In genomic region chr17:83512130-83512529, GRCm38 (mm10) we compare ENCODE assay signal across 15 mouse cellular contexts. TPM values are rescaled to one million over a fixed set of nuclear protein-coding genes. Genes with fewer than 3 reads are reported as not detected.
A peak's percentile ranks its signal among the peaks of the same experiment; 100 is the strongest.
DNase-seq lines count a peak whose midpoint lies in the region; ATAC-seq lines count a peak whose summit lies in the region.
"Had no signal": no experiment of that assay in that cellular context is flagged by ENCODE, and none has a peak within 500 bp of the region (broad histone marks: within the 10 kb centered on the region; RNA-seq: fewer than 3 reads in every experiment).

No protein-coding gene starts in this region.

- peak overlapping the region; percentile 84; the same call in 1 of the 2 replicates for H3K4me2 ChIP-seq in hindbrain, embryonic 15.5 days
- no peak overlapping the region for H3K4me2 ChIP-seq in hindbrain, embryonic 14.5 days (replicated peaks)
- H3K4me2 ChIP-seq in neural tube, embryonic 13.5 days = 0 out of 2 replicates have a peak overlapping the region, but pooled peaks have one; percentile 90
- H3K4me2 ChIP-seq in limb, embryonic 15.5 days = no peak overlapping the region; the same call in 1 of the 2 replicates

- no peak for ATAC-seq in hindbrain, embryonic 15.5 days (ENCODE audit: low FRiP score, low read depth)
- ATAC-seq in hindbrain, embryonic 14.5 days (ENCODE audit: low FRiP score) = no peak
- ATAC-seq in neural tube, embryonic 13.5 days (ENCODE audit: low read depth) = no peak
- no peak for ATAC-seq in limb, embryonic 15.5 days (ENCODE audit: insufficient number of reproducible peaks, low FRiP score, low TSS enrichment, low read depth)
- ATAC-seq: activated CD4-positive, CD25-positive, alpha-beta regulatory T cell, adult 4 months; CD4-positive, CD25-positive, alpha-beta regulatory T cell, adult 4 months; forebrain, embryonic 16.5 days had no signal

- no peaks in the 10 kb centered on the region for H3K27me3 ChIP-seq in hindbrain, embryonic 15.5 days
- H3K27me3 ChIP-seq in hindbrain, embryonic 14.5 days (ENCODE audit: control insufficient read depth, insufficient read depth, low read length) = no peaks in the 10 kb centered on the region
- no peaks in the 10 kb centered on the region for H3K27me3 ChIP-seq in neural tube, embryonic 13.5 days
- no peaks in the 10 kb centered on the region for H3K27me3 ChIP-seq in limb, embryonic 15.5 days

- H3K4me1 ChIP-seq in hindbrain, embryonic 15.5 days (replicated peaks) = peaks cover 28% of the 10 kb centered on the region
- H3K4me1 ChIP-seq in hindbrain, embryonic 14.5 days (replicated peaks; ENCODE audit: control insufficient read depth, insufficient read depth, low read length) = peaks cover 13% of the 10 kb centered on the region; the same call in 1 of the 2 replicates
- peaks cover 24% of the 10 kb centered on the region for H3K4me1 ChIP-seq in neural tube, embryonic 13.5 days (replicated peaks)
- peaks cover 16% of the 10 kb centered on the region for H3K4me1 ChIP-seq in limb, embryonic 15.5 days

- DNase-seq in hindbrain, embryonic 14.5 days (ENCODE audit: low spot score) = no peak
- no peak for DNase-seq in neural tube, embryonic 10.5 days (ENCODE audit: extremely low spot score, low spot score)
- DNase-seq in right cerebral cortex, postnatal 36 days (ENCODE audit: low spot score in 2 of 2) = no peak
- DNase-seq in urinary bladder, postnatal 14 days (ENCODE audit: low spot score) = no peak
- DNase-seq: cerebellum, adult 11 months; cerebellum, postnatal 36 days; heart, postnatal 14 days; kidney, postnatal 4 days; right cerebral cortex, adult 18-20 months had no signal

- H3K9me3 ChIP-seq in hindbrain, embryonic 15.5 days = no peaks in the 10 kb centered on the region
- no peaks in the 10 kb centered on the region for H3K9me3 ChIP-seq in hindbrain, embryonic 14.5 days (ENCODE audit: control insufficient read depth, low read length)
- H3K9me3 ChIP-seq in neural tube, embryonic 13.5 days = no peaks in the 10 kb centered on the region
- no peaks in the 10 kb centered on the region for H3K9me3 ChIP-seq in limb, embryonic 15.5 days

- H3K9ac ChIP-seq in hindbrain, embryonic 15.5 days = no peak overlapping the region
- no peak overlapping the region for H3K9ac ChIP-seq in hindbrain, embryonic 14.5 days
- H3K9ac ChIP-seq in neural tube, embryonic 13.5 days = no peak overlapping the region
- no peak overlapping the region for H3K9ac ChIP-seq in limb, embryonic 15.5 days

- 94% methylated on average over 3 of the region's 3 CpGs for WGBS in hindbrain, embryonic 15.5 days
- WGBS in hindbrain, embryonic 14.5 days = 94% methylated on average over 3 of the region's 3 CpGs
- WGBS in neural tube, embryonic 13.5 days = 94% methylated on average over 3 of the region's 3 CpGs
- 85% methylated on average over 3 of the region's 3 CpGs for WGBS in limb, embryonic 15.5 days

- H3K4me3 ChIP-seq in hindbrain, embryonic 15.5 days = no peak overlapping the region
- no peak overlapping the region for H3K4me3 ChIP-seq in hindbrain, embryonic 14.5 days (replicated peaks; ENCODE audit: low read length)
- H3K4me3 ChIP-seq in neural tube, embryonic 13.5 days = no peak overlapping the region
- 0 out of 2 replicates have a peak overlapping the region, but pooled peaks have one; percentile 86 for H3K4me3 ChIP-seq in limb, embryonic 15.5 days

- no peaks in the 10 kb centered on the region for H3K36me3 ChIP-seq in hindbrain, embryonic 15.5 days
- H3K36me3 ChIP-seq in hindbrain, embryonic 14.5 days (replicated peaks; ENCODE audit: control insufficient read depth, insufficient read depth) = no peaks in the 10 kb centered on the region
- no peaks in the 10 kb centered on the region for H3K36me3 ChIP-seq in neural tube, embryonic 13.5 days
- 0 out of 2 replicates have a peak, but pooled peaks cover 2% of the 10 kb centered on the region for H3K36me3 ChIP-seq in limb, embryonic 15.5 days

- no peak overlapping the region for H3K27ac ChIP-seq in hindbrain, embryonic 15.5 days (replicated peaks)
- no peak overlapping the region for H3K27ac ChIP-seq in hindbrain, embryonic 14.5 days
- no peak overlapping the region for H3K27ac ChIP-seq in neural tube, embryonic 13.5 days (replicated peaks)
- no peak overlapping the region for H3K27ac ChIP-seq in limb, embryonic 15.5 days

RNA-seq across cellular contexts. Expression of gene Cox7a2l, which starts 5.0 kb away (rescaled TPM):
- polyA plus RNA-seq in hindbrain, embryonic 15.5 days (2015; fragmentation: Nextera tagmentation; extraction: Ambion mirVana) = 183 and 196 TPM in 2 replicates
- polyA plus RNA-seq in hindbrain, embryonic 14.5 days (2014; fragmentation: Nextera tagmentation; extraction: Ambion mirVana) = 204 and 206 TPM in 2 replicates
- 183 and 192 TPM in 2 replicates for polyA plus RNA-seq in neural tube, embryonic 13.5 days (2015; fragmentation: Nextera tagmentation; extraction: Ambion mirVana)
- polyA plus RNA-seq in limb, embryonic 15.5 days (2015; fragmentation: Nextera tagmentation; extraction: Ambion mirVana) = 142 and 145 TPM in 2 replicates

Comparison
In these comparisons a context has a peak if more than half of its experiments do, and no peak if none do; other contexts are left out.
1. H3K4me2 ChIP-seq: peak in hindbrain, embryonic 15.5 days (single experiment) and neural tube, embryonic 13.5 days (single experiment); none in hindbrain, embryonic 14.5 days (single experiment) and limb, embryonic 15.5 days (single experiment).